Mouse (Mus musculus): ENCODE measurements around the gene Shank2.

Gene Shank2

DNA sequence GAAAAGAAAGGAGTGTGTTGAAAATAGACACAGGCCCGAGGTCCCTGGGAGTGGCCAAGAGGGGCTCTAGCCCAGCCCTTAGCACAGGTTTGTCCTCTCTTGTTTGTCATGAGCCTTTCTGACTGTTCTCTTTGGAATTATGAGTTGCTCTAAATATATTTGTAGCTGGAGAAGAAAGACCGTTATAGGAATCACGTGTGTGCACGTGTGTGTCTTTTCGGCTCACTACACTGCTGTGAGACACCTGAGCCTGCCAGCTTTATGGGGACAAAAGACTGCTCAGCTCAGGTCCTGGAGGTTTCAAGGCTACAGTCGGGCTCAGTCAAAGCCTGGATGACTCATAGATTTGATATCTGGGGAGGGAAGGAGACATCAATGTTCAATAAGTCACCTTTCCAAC lies 323.1 kb downstream of the Shank2 start:
- in situ Hi-C loops (cut with MseI, MboI): no loop called here

DNA sequence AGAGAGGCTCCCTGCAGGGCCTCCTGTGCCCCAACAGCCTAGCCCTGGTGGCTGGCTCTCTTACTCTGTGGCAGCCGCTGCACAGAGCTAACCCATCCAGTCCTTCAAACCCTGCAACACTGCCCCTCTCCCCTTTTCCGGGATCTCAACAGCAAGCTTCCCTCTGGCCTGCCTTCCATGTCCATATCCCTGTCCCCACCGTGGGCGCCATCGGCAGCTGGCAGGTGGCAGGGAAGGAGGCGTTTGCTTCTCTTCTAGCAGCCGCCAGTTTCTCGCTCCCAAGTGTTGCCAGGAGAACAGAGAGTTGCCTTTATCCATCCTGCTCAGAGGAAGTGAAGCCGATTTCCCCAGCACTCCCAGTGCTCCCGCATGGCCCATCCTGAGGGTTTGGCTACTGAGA lies 323.9 kb downstream of the Shank2 start:
- in situ Hi-C loops (cut with MseI, MboI): no loop called here

DNA sequence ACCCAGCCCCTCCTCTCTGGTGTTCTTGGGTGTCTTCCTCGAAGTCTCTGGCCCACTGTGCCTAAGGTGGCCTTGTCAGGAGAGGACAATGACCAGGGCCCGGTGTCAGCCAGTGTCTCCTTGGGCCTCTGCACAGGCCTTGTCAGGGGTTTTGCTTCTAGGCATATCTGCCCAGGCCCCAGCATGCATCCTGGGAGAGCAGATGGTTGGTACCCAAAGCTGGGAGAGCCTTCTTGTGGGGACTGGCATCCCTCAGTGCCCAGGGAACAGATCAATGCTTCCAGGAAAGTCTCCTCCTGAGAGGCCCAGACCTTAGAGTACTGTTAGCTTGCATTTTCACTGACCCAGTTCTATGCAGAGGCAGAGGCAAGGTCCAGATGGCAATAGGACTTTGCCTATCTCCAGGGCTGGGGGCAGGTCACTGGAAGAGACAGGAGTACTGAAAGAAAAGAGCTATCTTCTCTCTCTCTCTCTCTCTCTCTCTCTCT lies 327.7 kb downstream of the Shank2 start:
- in situ Hi-C loops (cut with MseI, MboI): no loop called here

DNA sequence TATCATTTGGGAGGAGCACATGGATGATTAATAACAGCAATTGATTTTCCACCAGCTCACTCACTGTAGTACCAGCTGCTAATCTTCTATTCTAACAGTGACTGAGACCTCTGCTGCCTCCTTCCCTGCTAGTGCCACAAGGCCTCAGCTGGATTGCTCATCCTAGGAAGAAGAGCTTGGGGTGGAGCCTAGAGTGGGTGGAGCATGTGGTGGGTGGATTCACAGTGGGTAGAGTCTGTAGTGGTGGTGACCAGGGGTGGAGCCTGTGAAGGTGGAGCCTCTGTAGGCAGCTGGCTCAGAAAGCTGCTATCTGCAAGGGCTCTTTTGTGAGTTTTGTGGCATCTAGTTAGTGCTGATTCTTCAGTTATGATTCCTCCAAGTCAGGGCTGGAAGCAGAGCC lies 334.9 kb downstream of the Shank2 start:
- in situ Hi-C loops (cut with MseI, MboI): no loop called here

DNA sequence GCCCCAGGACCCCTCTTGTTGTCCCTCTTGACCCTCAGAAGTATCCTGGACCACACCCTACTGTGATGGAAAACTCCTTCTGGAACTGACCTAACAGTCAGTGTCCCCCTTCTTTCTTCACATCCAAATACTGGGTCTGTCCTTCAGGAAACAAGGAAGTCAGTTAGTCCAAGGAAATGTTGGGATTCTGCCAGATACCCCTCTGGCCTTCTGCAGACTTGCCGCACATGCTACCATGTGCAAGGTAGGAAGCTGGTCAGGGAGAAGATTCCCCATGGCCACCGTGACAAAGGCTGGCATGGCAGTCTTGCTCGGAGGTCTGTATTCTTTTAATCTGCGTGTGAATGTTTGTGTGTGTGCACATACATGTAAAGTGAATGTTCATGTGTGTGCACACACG lies 337.0 kb downstream of the Shank2 start:
- in situ Hi-C loops (cut with MseI, MboI): no loop called here

DNA sequence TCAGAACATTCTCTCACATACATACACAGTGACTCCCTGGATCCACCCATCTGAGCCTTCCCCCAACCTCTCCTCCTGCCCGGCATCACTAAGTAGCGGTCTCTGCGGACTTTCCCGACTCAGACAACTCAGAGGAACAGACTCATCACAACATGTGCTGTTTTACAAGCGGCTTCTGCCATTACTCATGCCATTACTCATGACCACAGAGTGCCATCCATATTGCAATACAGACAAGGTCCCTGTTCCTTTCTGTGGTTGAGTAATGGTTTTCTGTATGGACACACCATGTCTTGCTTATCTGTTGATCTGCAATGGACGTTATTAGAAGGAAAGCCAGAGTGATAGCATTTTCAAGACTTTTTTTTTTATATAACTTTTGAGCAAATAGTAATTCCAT lies 338.6 kb downstream of the Shank2 start:
- in situ Hi-C loops (cut with MseI, MboI): no loop called here

DNA sequence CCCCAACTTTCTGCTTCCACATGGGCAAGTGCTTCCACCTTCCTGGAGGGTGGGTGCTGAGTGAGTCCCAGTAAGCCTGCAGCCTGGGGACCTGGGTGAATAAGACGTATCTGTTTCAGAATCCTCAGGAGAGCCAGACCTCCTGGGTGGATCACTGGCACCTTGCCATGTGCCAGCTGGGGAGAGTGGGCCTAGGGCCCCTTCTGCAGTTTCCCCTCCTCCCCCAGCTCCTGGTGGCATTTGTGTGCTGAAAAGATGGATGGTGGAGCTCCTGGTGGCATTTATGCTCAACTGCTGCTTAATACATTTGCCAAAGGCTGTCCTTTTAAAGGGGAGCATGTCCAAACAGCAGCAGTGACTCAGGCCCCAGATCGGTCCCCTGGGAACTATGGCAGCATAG lies 364.4 kb downstream of the Shank2 start:
- in situ Hi-C loops (cut with MseI, MboI): no loop called here

DNA sequence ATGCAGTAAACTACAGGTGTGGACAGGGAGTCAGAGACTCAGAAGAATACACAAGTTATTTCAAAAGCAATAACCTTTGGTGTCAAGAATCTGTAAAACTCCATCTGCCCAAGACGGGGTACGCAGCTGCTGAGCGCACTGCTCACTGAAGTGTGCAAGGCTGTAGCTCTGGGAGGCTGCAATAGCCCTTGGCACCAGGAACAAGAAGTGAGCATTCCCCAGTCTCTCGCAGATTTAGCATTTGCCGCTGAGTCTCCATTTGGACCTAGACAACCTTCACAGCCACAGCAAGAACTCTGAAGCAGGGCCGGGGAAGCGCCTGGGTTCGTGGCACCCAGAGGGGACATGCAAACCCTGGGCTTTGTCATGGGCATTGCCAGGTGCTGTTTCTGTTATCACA lies 371.3 kb downstream of the Shank2 start:
- in situ Hi-C loops (cut with MseI, MboI): no loop called here

DNA sequence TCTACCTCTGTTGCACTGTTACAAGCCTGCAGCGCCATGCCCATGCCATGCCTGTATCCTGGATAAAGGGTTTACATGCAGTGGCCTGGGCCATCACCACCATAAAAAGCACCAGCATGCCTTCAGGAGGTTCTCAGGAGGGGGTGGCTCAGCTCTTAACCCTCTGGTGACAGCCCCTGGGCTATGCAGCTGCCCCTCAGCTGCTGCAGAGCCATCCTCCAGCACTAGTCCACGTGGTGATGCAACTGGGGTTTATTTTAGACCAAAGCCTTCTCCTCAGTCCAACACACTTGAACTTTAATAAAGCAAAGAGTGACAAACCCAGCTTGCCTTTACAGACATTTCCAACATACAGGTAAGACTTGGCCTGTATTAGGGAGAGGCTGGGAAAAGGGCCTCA lies 373.8 kb downstream of the Shank2 start:
- in situ Hi-C loops (cut with MseI, MboI): loop anchor here in 1 of 2 experiments (25.0 kb wide), 1 partner anchor 263 kb away; no protein-coding TSS in a partner anchor

DNA sequence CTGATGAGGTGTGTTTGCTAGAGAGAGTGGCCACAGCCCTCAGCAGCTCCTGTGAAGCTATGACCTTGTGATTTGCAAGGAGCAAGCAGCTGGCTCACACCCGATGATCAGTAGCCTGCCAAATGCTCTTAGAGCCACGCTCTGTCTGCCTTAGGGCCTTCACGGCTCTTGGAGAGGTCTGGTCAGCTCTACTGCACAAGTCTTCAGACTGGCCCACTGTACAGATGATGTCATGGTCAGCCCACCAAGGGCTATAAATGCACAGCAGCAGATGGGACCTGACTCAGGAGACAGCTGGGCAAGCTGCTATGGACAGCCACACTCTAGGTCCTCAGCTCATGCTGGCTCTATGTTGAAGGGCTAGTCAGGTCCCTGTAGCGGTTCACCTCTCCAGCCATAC lies 376.5 kb downstream of the Shank2 start:
- in situ Hi-C loops (cut with MseI, MboI): loop anchor here in 1 of 2 experiments (25.0 kb wide), 1 partner anchor 266 kb away; no protein-coding TSS in a partner anchor

DNA sequence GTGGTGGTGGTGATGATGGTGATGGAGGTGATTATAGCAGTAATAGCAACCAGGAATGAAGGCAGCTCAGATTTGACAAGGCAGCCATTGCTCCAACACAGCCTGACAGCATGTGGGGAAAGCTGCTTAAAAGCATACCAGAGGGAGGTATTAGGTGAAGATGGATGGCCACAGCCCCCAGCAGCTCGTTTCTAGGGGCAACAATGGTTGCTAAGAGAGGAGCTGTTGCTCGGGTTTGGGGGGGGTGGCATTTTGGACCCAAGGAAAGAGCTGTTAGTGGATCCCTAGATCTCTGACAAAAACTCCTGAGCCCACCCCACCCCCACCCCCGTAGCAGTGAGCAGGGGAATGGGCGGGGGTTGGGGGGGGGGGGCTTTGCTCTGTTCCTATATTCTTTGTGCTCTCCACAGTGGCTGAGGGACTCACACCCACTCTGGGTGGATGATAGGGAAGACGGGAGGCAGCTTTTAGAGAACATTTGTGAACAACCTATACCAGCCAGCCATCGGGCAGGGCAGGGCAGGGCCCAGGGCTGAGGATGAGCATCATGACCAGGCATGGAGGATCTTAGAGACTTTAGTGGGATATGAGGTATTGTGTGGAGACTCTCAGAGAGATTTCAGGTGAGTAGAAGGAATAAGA lies 377.6 kb downstream of the Shank2 start:
- in situ Hi-C loops (cut with MseI, MboI): loop anchor here in 1 of 2 experiments (25.0 kb wide), 1 partner anchor 267 kb away; no protein-coding TSS in a partner anchor

DNA sequence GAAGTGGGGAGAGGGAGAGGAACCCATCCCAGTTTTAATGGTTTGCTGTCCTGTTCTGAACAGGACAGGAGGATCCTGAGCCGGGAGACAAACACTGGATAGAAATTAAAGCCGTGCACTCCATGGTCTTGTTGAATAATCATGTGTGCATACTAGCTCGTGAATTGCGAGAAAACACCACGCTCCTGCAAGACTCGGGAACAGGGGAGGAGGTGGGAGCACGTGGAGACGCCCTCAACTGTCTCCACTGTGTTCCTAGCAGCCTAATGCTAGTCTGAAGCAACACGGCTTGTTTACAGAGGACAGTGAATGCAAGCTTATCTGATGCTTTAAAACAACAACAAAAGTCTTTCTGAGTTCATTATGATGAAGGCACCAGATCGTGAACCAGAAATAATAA lies 379.9 kb downstream of the Shank2 start:
- in situ Hi-C loops (cut with MseI, MboI): loop anchor here in 1 of 2 experiments (25.0 kb wide), 1 partner anchor 269 kb away; no protein-coding TSS in a partner anchor

DNA sequence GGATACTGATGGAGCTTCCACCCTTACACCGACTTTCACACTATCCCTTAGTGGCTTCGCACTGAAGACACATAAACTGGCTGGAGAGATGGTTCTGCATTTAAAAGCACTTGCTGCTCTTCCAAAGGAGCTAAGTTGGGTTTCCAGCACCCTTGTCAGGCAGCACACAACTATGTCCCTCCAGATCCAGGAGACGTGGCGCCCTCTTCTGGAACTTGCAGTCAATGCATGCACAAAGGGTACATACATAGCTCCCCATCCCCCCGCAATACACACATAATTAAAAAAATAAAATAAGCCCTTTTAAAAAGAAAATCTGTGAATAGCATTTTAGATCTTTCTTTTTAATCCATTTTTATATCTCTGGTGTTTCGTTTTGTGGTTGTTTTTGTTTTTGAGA lies 385.8 kb downstream of the Shank2 start:
- in situ Hi-C loops (cut with MseI, MboI): loop anchor here in 1 of 2 experiments (25.0 kb wide), 1 partner anchor 275 kb away; no protein-coding TSS in a partner anchor

DNA sequence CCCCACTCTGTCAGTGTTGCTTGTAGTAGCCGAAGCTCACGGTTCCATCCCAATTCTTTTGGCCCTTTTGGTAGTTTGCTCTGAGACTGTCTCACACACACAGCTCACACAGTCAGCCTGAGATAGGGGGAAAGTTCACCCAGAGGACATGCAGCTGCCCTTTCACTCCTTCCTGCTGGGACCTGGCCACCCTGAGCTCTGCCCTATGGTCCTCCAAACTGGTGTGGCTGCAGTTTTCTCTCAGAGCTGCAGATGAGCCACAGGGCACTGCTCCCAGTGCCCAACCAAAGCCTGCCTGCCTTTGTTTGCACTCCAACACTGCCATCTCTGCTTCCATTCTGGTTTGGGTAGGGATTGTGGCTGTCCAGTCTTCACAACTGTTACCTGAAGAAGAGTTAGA lies 388.0 kb downstream of the Shank2 start:
- in situ Hi-C loops (cut with MseI, MboI): loop anchor here in 1 of 2 experiments (25.0 kb wide), 1 partner anchor 277 kb away; no protein-coding TSS in a partner anchor

DNA sequence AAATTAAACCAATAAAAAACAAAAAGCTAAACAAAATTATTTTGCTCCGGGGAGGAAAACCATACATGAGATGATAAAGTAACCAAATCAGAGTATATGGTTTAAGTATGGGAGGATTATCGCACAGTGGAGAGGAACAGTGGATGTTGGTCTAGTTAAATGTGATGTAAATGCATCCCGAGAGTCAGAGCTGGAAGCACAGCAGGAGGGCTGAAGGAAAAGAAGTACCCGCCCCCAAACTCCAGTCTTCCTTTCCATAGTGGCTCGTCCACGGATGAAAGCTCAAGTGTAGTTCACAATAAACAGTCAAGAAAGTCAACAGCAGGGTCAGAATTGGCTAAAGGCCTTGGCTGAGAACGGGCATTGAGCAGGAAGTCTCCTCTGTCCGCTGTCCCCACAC lies 388.9 kb downstream of the Shank2 start:
- in situ Hi-C loops (cut with MseI, MboI): loop anchor here in 1 of 2 experiments (25.0 kb wide), 1 partner anchor 278 kb away; no protein-coding TSS in a partner anchor

DNA sequence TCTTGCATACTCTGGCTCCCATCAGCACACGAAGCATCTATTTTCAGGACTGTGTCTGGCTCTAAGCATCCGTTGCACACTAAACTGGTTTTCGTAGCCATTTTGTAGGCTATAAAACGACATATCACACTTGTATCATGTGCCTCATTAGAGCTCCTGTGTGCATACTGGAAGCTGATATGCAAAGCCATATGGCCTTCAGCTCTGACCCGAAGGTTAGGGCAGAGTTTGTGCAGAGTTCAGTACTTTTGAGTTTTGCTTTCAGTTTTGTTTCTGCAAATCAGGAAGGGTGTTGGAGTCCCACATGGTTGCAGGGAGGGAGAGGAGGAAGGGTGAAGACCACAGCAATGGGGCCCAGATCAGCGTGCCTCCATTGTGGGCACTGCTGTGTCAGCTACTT lies 390.0 kb downstream of the Shank2 start:
- in situ Hi-C loops (cut with MseI, MboI): loop anchor here in 1 of 2 experiments (25.0 kb wide), 1 partner anchor 279 kb away; no protein-coding TSS in a partner anchor

DNA sequence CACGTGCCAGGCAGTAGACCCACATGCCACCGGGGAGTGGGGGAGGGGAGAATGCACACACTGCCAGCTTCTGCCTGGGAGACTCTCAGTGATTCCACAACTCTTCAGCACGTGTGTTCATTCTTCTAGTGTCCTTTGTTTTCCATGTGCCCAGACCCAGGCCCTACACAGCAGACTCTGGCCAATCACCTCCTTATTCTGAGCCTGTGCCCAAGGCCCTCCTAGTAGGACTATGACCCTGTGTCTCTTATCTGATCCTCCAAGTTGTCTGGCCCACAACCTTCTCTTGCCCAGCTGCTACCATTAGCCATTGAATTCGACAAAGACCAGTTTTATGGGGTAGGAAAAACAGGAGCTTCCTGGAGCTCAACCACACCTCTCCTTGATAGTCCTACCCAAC lies 400.8 kb downstream of the Shank2 start:
- in situ Hi-C loops (cut with MseI, MboI): no loop called here

DNA sequence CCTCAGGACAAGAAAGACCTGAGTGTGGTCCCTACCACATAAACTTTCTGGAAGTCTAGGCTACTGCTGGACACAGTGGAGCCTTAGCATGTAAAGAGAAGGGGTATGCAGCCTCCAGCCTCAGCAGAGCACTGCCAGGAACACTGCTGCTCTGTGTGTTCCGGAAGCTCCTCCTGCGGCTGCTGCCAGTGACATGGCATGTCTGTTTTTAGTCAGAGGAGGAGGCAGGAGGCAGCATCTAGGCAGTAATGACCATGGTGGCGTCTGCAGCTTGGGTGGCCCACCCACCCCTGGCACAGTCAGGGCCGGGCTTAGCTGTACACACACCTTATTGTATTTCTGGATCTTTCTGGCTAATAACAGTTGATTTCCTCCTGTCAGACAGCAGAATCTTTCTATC lies 405.9 kb downstream of the Shank2 start:
- in situ Hi-C loops (cut with MseI, MboI): no loop called here

DNA sequence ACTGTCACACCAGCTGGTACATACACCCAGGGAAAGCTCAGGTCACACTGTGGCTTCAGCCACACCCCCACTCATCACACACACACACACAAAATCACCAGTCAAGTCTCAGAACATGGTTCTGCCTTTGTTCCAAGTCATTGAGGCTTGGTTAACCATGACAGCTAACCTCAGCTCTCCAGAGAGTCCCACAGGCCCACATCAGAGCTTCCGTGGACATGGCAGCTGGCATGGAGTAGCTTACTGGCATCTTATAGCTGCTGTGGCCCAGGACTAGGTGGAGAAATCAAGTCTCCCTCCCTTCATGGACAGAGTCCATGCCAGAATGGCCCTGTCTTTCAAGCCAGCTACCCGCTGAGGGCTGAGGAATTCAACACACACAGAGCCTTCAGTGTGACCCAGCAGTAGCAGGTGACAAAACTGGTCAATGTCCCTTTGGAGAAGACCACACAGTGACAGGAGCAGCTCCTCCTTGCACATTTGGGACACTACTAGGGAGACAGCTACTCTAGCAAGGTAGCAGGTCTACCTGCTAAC lies 406.8 kb downstream of the Shank2 start:
- in situ Hi-C loops (cut with MseI, MboI): no loop called here

DNA sequence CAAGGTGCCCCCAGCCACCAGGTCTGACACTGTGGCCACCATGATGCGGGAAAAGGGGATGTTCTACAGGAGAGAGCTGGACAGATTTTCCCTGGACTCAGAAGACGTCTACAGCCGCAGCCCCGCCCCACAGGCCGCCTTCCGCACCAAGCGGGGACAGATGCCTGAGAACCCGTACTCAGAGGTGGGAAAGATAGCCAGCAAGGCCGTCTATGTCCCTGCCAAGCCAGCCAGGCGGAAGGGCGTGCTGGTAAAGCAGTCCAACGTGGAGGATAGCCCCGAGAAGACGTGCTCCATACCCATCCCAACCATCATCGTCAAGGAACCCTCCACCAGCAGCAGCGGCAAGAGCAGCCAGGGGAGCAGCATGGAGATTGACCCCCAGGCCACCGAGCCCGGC lies 408.0 kb downstream of the Shank2 start:
- in situ Hi-C loops (cut with MseI, MboI): no loop called here

DNA sequence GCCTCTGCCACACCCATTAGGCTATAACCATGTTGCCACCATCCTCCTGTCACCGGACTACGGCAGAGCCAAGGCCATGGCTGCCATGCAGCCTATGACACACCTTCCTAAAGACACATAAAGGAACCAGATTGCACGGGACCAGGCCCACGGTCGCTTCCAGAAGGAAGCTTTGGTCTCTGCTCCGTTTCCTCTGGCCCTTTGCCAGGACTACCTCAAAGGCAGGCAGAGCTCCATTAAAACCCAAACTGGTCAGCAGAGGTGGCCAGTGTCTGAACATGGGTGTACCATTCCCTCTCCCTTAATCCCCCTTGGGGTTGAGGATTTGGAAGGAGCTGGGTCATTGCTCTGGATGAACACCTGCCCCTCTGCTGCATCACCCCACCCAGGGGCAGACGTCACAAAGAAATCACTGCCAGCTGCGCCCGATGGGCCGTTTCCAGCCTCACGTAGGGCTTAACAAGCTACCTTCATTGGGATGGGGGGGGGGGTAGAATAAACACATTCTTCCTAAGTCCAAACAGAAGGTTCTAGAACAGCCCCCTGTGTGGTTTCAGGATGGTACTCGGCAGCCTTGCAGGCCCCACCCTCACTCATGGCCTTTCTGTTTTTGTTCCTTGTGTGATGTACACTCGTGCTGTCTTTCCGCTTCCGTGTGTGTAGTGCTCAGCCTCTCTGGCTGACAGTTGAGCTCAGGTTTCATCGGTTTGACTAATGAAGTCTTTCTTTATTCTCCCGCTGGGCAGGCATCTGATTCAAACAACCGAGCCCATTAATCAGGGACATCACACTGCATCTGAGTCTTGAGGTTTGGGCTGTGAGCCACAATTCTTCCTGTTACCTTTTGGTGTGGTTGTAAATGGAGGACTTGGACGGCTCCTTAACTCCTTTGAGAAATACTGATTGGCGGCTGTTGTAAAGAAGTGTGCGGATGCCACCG lies 410.5 kb downstream of the Shank2 start:
- in situ Hi-C loops (cut with MseI, MboI): no loop called here

DNA sequence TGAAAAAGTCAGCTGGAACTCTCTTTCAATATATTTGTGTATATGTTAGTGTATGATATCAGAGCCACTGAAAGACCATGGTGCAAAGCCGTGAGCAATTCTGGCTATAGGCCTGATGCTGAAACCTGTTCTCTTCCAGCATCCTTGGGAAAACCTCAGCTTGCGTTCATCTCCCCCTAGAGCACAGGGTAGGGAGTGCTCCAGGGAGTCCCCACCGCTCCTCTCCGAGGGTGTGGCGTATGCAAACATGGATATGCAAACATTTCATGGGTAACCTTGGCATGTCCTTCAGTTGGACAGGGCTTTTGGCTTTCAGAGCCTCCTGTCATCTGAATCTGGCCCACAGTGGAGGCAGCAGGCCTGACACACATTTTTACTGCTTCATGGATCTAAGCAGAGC lies 412.9 kb downstream of the Shank2 start:
- in situ Hi-C loops (cut with MseI, MboI): no loop called here
